Mouse (Mus musculus): ENCODE data around the gene Mrps15. TPM values are rescaled to one million over a fixed set of nuclear protein-coding genes. Genes with fewer than 3 reads are reported as not detected.
"Not testable (repeated sequence)": the region's sequence is repeated elsewhere in the genome, so short reads cannot be mapped to it uniquely, and the experiment has no call there.

The Mrps15 gene
- polyA plus RNA-seq, 1 experiment, result 94.5 TPM

- no peak overlapping the region for H3K27ac ChIP-seq (ENCODE audit: insufficient read depth, low read length)
- H3K27me3 ChIP-seq (ENCODE audit: control insufficient read depth, insufficient read depth, low read length), result no peaks in the 10 kb centered on the region
- TF ChIP-seq CTCF (IDR thresholded peaks at IDR 0.05; ENCODE audit: borderline replicate concordance, insufficient read depth, low read depth, low read length), result no peak
- no peak for TF ChIP-seq POLR2A (IDR thresholded peaks at IDR 0.05; ENCODE audit: borderline replicate concordance, insufficient read depth, low read length)
- WGBS, result 94% methylated on average over 9 of the region's 9 CpGs
- no peak overlapping the region for H3K4me3 ChIP-seq (replicated peaks; ENCODE audit: insufficient read depth, low read depth, low read length)
- H3K4me1 ChIP-seq (ENCODE audit: control insufficient read depth, insufficient read depth, low read length), result no peaks in the 10 kb centered on the region
- no peak for DNase-seq
These were observed 36.3 kb downstream of the Mrps15 start for GRCm38 (mm10) chr4:126083021-126083420.

- Histone ChIP-seq H3K27ac (ENCODE audit: insufficient read depth, low read length) (no peak overlapping the region), H3K27me3 (ENCODE audit: control insufficient read depth, insufficient read depth, low read length) (no peaks in the 10 kb centered on the region), H3K4me3 (replicated peaks; ENCODE audit: insufficient read depth, low read depth, low read length) (no peak overlapping the region), H3K4me1 (ENCODE audit: control insufficient read depth, insufficient read depth, low read length) (no peaks in the 10 kb centered on the region)
- WGBS, result 85% methylated on average over 8 of the region's 8 CpGs
- TF ChIP-seq POLR2A (IDR thresholded peaks at IDR 0.05; ENCODE audit: borderline replicate concordance, insufficient read depth, low read length) (no peak), CTCF (IDR thresholded peaks at IDR 0.05; ENCODE audit: borderline replicate concordance, insufficient read depth, low read depth, low read length) (no peak)
- no peak for DNase-seq
These were observed 37.7 kb downstream of the Mrps15 start for GRCm38 (mm10) chr4:126084382-126084781.

- peak; percentile 85 to 87 for DNase-seq
- TF ChIP-seq POLR2A (IDR thresholded peaks at IDR 0.05; ENCODE audit: borderline replicate concordance, insufficient read depth, low read length), result no peak; the same call in 1 of the 2 replicates
- TF ChIP-seq CTCF (IDR thresholded peaks at IDR 0.05; ENCODE audit: borderline replicate concordance, insufficient read depth, low read depth, low read length), result peak; percentile 95
- 12% methylated on average over 7 of the region's 7 CpGs for WGBS
- no peaks in the 10 kb centered on the region for H3K27me3 ChIP-seq (ENCODE audit: control insufficient read depth, insufficient read depth, low read length)
- no peak overlapping the region for H3K4me3 ChIP-seq (replicated peaks; ENCODE audit: insufficient read depth, low read depth, low read length)
- 0 out of 2 replicates have a peak overlapping the region, but pooled peaks have one; percentile 0 for H3K27ac ChIP-seq (ENCODE audit: insufficient read depth, low read length)
- H3K4me1 ChIP-seq (ENCODE audit: control insufficient read depth, insufficient read depth, low read length), result no peaks in the 10 kb centered on the region
These were observed 39.4 kb downstream of the Mrps15 start for GRCm38 (mm10) chr4:126085996-126086576.

GRCm38 (mm10) chr4:126090101-126090847 lies 43.5 kb downstream of the Mrps15 start:
- no peak for DNase-seq
- Histone ChIP-seq H3K4me1 (ENCODE audit: control insufficient read depth, insufficient read depth, low read length) (no peaks in the 10 kb centered on the region), H3K4me3 (replicated peaks; ENCODE audit: insufficient read depth, low read depth, low read length) (no peak overlapping the region), H3K27me3 (ENCODE audit: control insufficient read depth, insufficient read depth, low read length) (no peaks in the 10 kb centered on the region), H3K27ac (ENCODE audit: insufficient read depth, low read length) (no peak overlapping the region)
- TF ChIP-seq CTCF (IDR thresholded peaks at IDR 0.05; ENCODE audit: borderline replicate concordance, insufficient read depth, low read depth, low read length), result no peak
- no peak for TF ChIP-seq POLR2A (IDR thresholded peaks at IDR 0.05; ENCODE audit: borderline replicate concordance, insufficient read depth, low read length)
- WGBS, result 84% methylated on average over 7 of the region's 7 CpGs

GRCm38 (mm10) chr4:126090848-126091124 lies 44.1 kb downstream of the Mrps15 start:
- H3K27ac ChIP-seq (ENCODE audit: insufficient read depth, low read length), result no peak overlapping the region
- no peaks in the 10 kb centered on the region for H3K4me1 ChIP-seq (ENCODE audit: control insufficient read depth, insufficient read depth, low read length)
- H3K27me3 ChIP-seq (ENCODE audit: control insufficient read depth, insufficient read depth, low read length), result no peaks in the 10 kb centered on the region
- 80% methylated on average over 4 of the region's 4 CpGs for WGBS
- TF ChIP-seq CTCF (IDR thresholded peaks at IDR 0.05; ENCODE audit: borderline replicate concordance, insufficient read depth, low read depth, low read length) (no peak), POLR2A (IDR thresholded peaks at IDR 0.05; ENCODE audit: borderline replicate concordance, insufficient read depth, low read length) (no peak)
- no peak for DNase-seq
- H3K4me3 ChIP-seq (replicated peaks; ENCODE audit: insufficient read depth, low read depth, low read length), result no peak overlapping the region

- DNase-seq, result no peak
- TF ChIP-seq CTCF (IDR thresholded peaks at IDR 0.05; ENCODE audit: borderline replicate concordance, insufficient read depth, low read depth, low read length), result no peak
- no peak for TF ChIP-seq POLR2A (IDR thresholded peaks at IDR 0.05; ENCODE audit: borderline replicate concordance, insufficient read depth, low read length)
- H3K27me3 ChIP-seq (ENCODE audit: control insufficient read depth, insufficient read depth, low read length), result no peaks in the 10 kb centered on the region
- H3K4me3 ChIP-seq (replicated peaks; ENCODE audit: insufficient read depth, low read depth, low read length), result no peak overlapping the region
- no peak overlapping the region for H3K27ac ChIP-seq (ENCODE audit: insufficient read depth, low read length)
- WGBS, result 85% methylated on average over 8 of the region's 8 CpGs
- H3K4me1 ChIP-seq (ENCODE audit: control insufficient read depth, insufficient read depth, low read length), result no peaks in the 10 kb centered on the region
These were observed 45.1 kb downstream of the Mrps15 start for GRCm38 (mm10) chr4:126091873-126092272.

- not testable (repeated sequence) for H3K27me3 ChIP-seq (ENCODE audit: control insufficient read depth, insufficient read depth, low read length); DNase-seq; H3K27ac ChIP-seq (ENCODE audit: insufficient read depth, low read length); H3K4me3 ChIP-seq (replicated peaks; ENCODE audit: insufficient read depth, low read depth, low read length); H3K4me1 ChIP-seq (ENCODE audit: control insufficient read depth, insufficient read depth, low read length)
- 46% methylated on average over 14 of the region's 14 CpGs for WGBS
These were observed 49.1 kb downstream of the Mrps15 start for GRCm38 (mm10) chr4:126095622-126096430.

Measured in cerebellum, adult 2 months (tissue).